Comparison of ENCODE assay signal across 29 mouse cellular contexts in the genomic region with DNA sequence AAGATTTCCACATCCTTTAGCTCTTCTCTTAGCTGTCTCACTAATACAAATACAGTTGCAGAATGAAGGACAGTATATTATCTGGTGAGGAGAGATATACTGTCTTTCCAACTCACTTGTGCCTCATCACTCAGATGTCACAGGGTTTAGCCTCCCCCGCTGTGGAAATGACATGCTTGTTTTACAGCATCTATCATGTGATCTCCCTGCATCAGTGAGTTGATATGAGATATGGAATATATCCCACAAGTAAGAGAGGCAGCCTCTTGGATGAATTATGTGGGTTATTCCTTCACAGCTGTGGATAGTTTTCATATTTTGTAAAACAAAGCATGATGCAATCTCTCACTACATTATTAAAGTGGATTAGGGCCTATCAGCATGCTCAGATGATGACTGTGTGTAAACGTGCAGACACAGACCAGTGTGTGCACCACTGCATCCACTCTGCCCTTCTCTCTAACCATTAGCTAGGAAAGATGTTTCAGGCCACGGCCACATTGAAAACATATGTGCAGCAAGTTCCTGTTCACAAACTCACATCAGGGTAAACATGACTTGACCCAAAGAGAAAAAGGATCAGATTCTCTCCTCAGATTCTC.
DNase-seq lines count a peak whose midpoint lies in the region; ATAC-seq and TF ChIP-seq lines count a peak whose summit lies in the region.
"Had no signal": no experiment of that assay in that cellular context is flagged by ENCODE, and none has a peak within 500 bp of the region (broad histone marks: within the 10 kb centered on the region; RNA-seq: fewer than 3 reads in every experiment).

No protein-coding gene starts in this region.

- H3K9me3 ChIP-seq in embryonic facial prominence, embryonic 12.5 days: no peaks in the 10 kb centered on the region
- H3K9me3 ChIP-seq: hindbrain, embryonic 10.5 days; intestine, embryonic 15.5 days; limb, embryonic 12.5 days; liver, embryonic 15.5 days; megakaryocyte, embryonic 14.5 days; midbrain, embryonic 13.5 days had no signal

- no peak overlapping the region for H3K9ac ChIP-seq in embryonic facial prominence, embryonic 12.5 days
- H3K9ac ChIP-seq: forebrain, postnatal 0 days; intestine, embryonic 15.5 days; limb, embryonic 12.5 days; liver, embryonic 15.5 days; lung, embryonic 14.5 days; midbrain, embryonic 13.5 days had no signal

- no peak overlapping the region for H3K4me2 ChIP-seq in embryonic facial prominence, embryonic 12.5 days (replicated peaks)
- H3K4me2 ChIP-seq in myocyte (ENCODE audit: low read depth): peak overlapping the region; percentile 19
- H3K4me2 ChIP-seq: intestine, embryonic 15.5 days; limb, embryonic 12.5 days; liver, embryonic 15.5 days; lung, embryonic 14.5 days; midbrain, embryonic 13.5 days had no signal

- peak; percentile 23 for TF ChIP-seq POLR2A in myocyte (IDR thresholded peaks at IDR 0.05; ENCODE audit: insufficient read length, low read depth)

- no peaks in the 10 kb centered on the region for H3K27me3 ChIP-seq in embryonic facial prominence, embryonic 12.5 days
- H3K27me3 ChIP-seq in myocyte (ENCODE audit: control insufficient read depth, insufficient read depth, insufficient read length): no peaks in the 10 kb centered on the region
- H3K27me3 ChIP-seq: intestine, embryonic 15.5 days; liver, embryonic 15.5 days; megakaryocyte, embryonic 14.5 days; midbrain, embryonic 13.5 days had no signal

- 22% methylated on average over 3 of the region's 3 CpGs for WGBS in embryonic facial prominence, embryonic 12.5 days

- no peak for ATAC-seq in embryonic facial prominence, embryonic 12.5 days (ENCODE audit: insufficient number of reproducible peaks, insufficient read depth, low FRiP score, low TSS enrichment)
- ATAC-seq: activated CD4-positive, CD25-positive, alpha-beta regulatory T cell, adult 4 months; forebrain, postnatal 0 days; hindbrain, postnatal 0 days; intestine, embryonic 15.5 days; midbrain, embryonic 13.5 days had no signal

- H3K79me2 ChIP-seq in myocyte (ENCODE audit: control insufficient read depth, insufficient read depth): no peaks in the 10 kb centered on the region

- no peak overlapping the region for H3K4me3 ChIP-seq in embryonic facial prominence, embryonic 12.5 days
- H3K4me3 ChIP-seq in myocyte: no peak overlapping the region
- H3K4me3 ChIP-seq: hindbrain, embryonic 10.5 days; intestine, embryonic 15.5 days; limb, embryonic 12.5 days; liver, embryonic 15.5 days; megakaryocyte, embryonic 14.5 days; midbrain, embryonic 13.5 days had no signal

- peaks cover 25% of the 10 kb centered on the region for H3K4me1 ChIP-seq in embryonic facial prominence, embryonic 12.5 days
- H3K4me1 ChIP-seq: intestine, embryonic 15.5 days; liver, embryonic 15.5 days; midbrain, embryonic 13.5 days had no signal

- peak overlapping the region; percentile 72 for H3K27ac ChIP-seq in embryonic facial prominence, embryonic 12.5 days
- H3K27ac ChIP-seq: hindbrain, embryonic 10.5 days; hindbrain, postnatal 0 days; intestine, embryonic 15.5 days; kidney, postnatal 0 days; limb, embryonic 12.5 days; liver, embryonic 15.5 days; midbrain, embryonic 13.5 days had no signal

- no peak overlapping the region for H3ac ChIP-seq in myocyte (ENCODE audit: control insufficient read depth, insufficient read length)

- peak; percentile 46 for DNase-seq in embryo, embryonic 11 days
- no peak for DNase-seq in embryo, embryonic 10.5 days (ENCODE audit: low spot score)
- DNase-seq in 416B (ENCODE audit: low read depth): peak; percentile 61
- DNase-seq in gastrocnemius, postnatal 4 days (ENCODE audit: low spot score in 2 of 2): no peak
- DNase-seq in thymus, postnatal 0 days (ENCODE audit: low spot score): no peak
- DNase-seq: adrenal gland, adult 2 months; adrenal gland, postnatal 36 days; cerebellum, adult 18-20 months; cerebellum, postnatal 10 days; forebrain, postnatal 0 days; gastrocnemius, postnatal 10 days; heart, postnatal 14 days; kidney, adult 2 months; layer of hippocampus, adult 9-11 months; lung, embryonic 14.5 days; lung, postnatal 4 days; spleen, adult 18-20 months; thymus, postnatal 25 days had no signal

- no peaks in the 10 kb centered on the region for H3K36me3 ChIP-seq in embryonic facial prominence, embryonic 12.5 days
- no peaks in the 10 kb centered on the region for H3K36me3 ChIP-seq in myocyte (ENCODE audit: control insufficient read depth, insufficient read depth)
- H3K36me3 ChIP-seq: hindbrain, embryonic 10.5 days; intestine, embryonic 15.5 days; limb, embryonic 12.5 days; liver, embryonic 15.5 days; midbrain, embryonic 13.5 days had no signal

TF ChIP-seq in myocyte, 11 proteins besides CTCF, POLR2A, EP300 and RAD21:
- no peak for TF ChIP-seq REST (IDR thresholded peaks at IDR 0.05; ENCODE audit: insufficient read depth, insufficient read length)
- no peak for TF ChIP-seq TCF3 (IDR thresholded peaks at IDR 0.05; ENCODE audit: insufficient read length, low read depth)
- TF ChIP-seq TCF12 (IDR thresholded peaks at IDR 0.05; ENCODE audit: insufficient read depth, poor library complexity, severe bottlenecking): no peak
- TF ChIP-seq USF1 (IDR thresholded peaks at IDR 0.05; ENCODE audit: low read depth): peak; percentile 65
- TF ChIP-seq CEBPB (IDR thresholded peaks at IDR 0.05; ENCODE audit: insufficient read depth, poor library complexity, severe bottlenecking): peak; percentile 84
- no peak for TF ChIP-seq SRF (IDR thresholded peaks at IDR 0.05; ENCODE audit: control insufficient read depth, insufficient read length, low read depth)
- peak in 1 of 3 experiments; percentile 2 for TF ChIP-seq MYOD1 (IDR thresholded peaks at IDR 0.05; ENCODE audit: control insufficient read depth in 1 of 3, insufficient read length in 2 of 3, low read depth in 2 of 3)
- TF ChIP-seq POLR2AphosphoS2 (IDR thresholded peaks at IDR 0.05; ENCODE audit: insufficient read length, low read depth): no peak
- TF ChIP-seq MYOG (IDR thresholded peaks at IDR 0.05; ENCODE audit: control insufficient read depth in 1 of 3, insufficient read depth in 1 of 3, insufficient read length in 2 of 3, low read depth in 2 of 3): no peak
TF ChIP-seq in myocyte: peak in this region for 3.

Comparison
In these comparisons a context has a peak if more than half of its experiments do, and no peak if none do; other contexts are left out.
1. DNase-seq: peak in embryo, embryonic 11 days (single experiment) and 416B (single experiment); none in embryo, embryonic 10.5 days (single experiment), gastrocnemius, postnatal 4 days (0 of 2) and thymus, postnatal 0 days (single experiment).